Mouse (Mus musculus) cerebellum, adult 11-12 months (tissue): ENCODE measurements at regions not wholly inside any gene's neighbourhood (a gene's known extent, or its start where the extent isn't known, plus 50 kb on each side); places are given as distances from the start of the nearest gene placed in this dataset.

Experiments
- DNase-seq: peaks from one replicate; pipeline ENCODE4 v3.0.0; 2022

GRCm38 (mm10) chr16:44674198-44674597 is 49.9 kb upstream of the Nepro start:
- no peak for DNase-seq

GRCm38 (mm10) chr16:44672422-44672819 is 51.7 kb upstream of the Nepro start:
- DNase-seq = no peak

- no peak for DNase-seq
These were observed 52.3 kb upstream of the Nepro start for GRCm38 (mm10) chr16:44671551-44672421.

- no peak for DNase-seq
These were observed 56.0 kb upstream of the Nepro start for GRCm38 (mm10) chr16:44668061-44668460.

- DNase-seq = no peak
These were observed 57.0 kb upstream of the Nepro start for GRCm38 (mm10) chr16:44667118-44667517.

GRCm38 (mm10) chr16:44666431-44666997 is 57.6 kb upstream of the Nepro start:
- DNase-seq = no peak

GRCm38 (mm10) chr16:44665491-44665931 is 58.6 kb upstream of the Nepro start:
- DNase-seq = no peak

GRCm38 (mm10) chr16:44662966-44663600 is 61.0 kb upstream of the Nepro start:
- DNase-seq = no peak

- no peak for DNase-seq
These were observed 62.9 kb upstream of the Nepro start for GRCm38 (mm10) chr16:44660996-44661876.

GRCm38 (mm10) chr16:44658306-44658705 is 65.8 kb upstream of the Nepro start:
- no peak for DNase-seq

GRCm38 (mm10) chr16:44656181-44656580 is 67.9 kb upstream of the Nepro start:
- no peak for DNase-seq

GRCm38 (mm10) chr16:44655306-44655705 is 68.8 kb upstream of the Nepro start:
- no peak for DNase-seq

GRCm38 (mm10) chr16:44648547-44649223 is 75.4 kb upstream of the Nepro start:
- DNase-seq = no peak

GRCm38 (mm10) chr16:44643992-44644391 is 80.1 kb upstream of the Nepro start:
- DNase-seq = peak; percentile 48

- DNase-seq = no peak
These were observed 78.4 kb upstream of the Boc start for GRCm38 (mm10) chr16:44637100-44637499.

GRCm38 (mm10) chr16:44634486-44634885 is 75.8 kb upstream of the Boc start:
- DNase-seq = no peak

- no peak for DNase-seq
These were observed 74.5 kb upstream of the Boc start for GRCm38 (mm10) chr16:44633059-44633667.

- peak; percentile 95 for DNase-seq
These were observed 73.8 kb upstream of the Boc start for GRCm38 (mm10) chr16:44632330-44633058.

- peak; percentile 40 for DNase-seq
These were observed 72.8 kb upstream of the Boc start for GRCm38 (mm10) chr16:44631357-44632053.

GRCm38 (mm10) chr16:44630861-44631260 is 72.2 kb upstream of the Boc start:
- DNase-seq = no peak
